22 mouse cellular contexts compared by ENCODE assay signal in genomic region chr7:63516141-63516895, GRCm38 (mm10).
DNase-seq lines count a peak whose midpoint lies in the region; ATAC-seq and TF ChIP-seq lines count a peak whose summit lies in the region.
"Had no signal": no experiment of that assay in that cellular context is flagged by ENCODE, and none has a peak within 500 bp of the region (broad histone marks: within the 10 kb centered on the region; RNA-seq: fewer than 3 reads in every experiment).

No protein-coding gene starts in this region.

- H3K4me3 ChIP-seq in midbrain, embryonic 11.5 days (ENCODE audit: low read depth, low read length), result no peak overlapping the region
- no peak overlapping the region for H3K4me3 ChIP-seq in midbrain, postnatal 0 days (ENCODE audit: low read depth, low read length)
- H3K4me3 ChIP-seq: embryonic facial prominence, embryonic 13.5 days; embryonic facial prominence, embryonic 15.5 days; erythroblast, embryonic 14.5 days; forebrain, embryonic 10.5 days; forebrain, embryonic 12.5 days had no signal

- no peaks in the 10 kb centered on the region for H3K36me3 ChIP-seq in midbrain, embryonic 11.5 days (ENCODE audit: control insufficient read depth, insufficient read depth, low read length)
- H3K36me3 ChIP-seq in midbrain, postnatal 0 days (ENCODE audit: insufficient read depth, low read length), result no peaks in the 10 kb centered on the region
- H3K36me3 ChIP-seq: embryonic facial prominence, embryonic 13.5 days; embryonic facial prominence, embryonic 15.5 days; forebrain, embryonic 10.5 days; forebrain, embryonic 12.5 days had no signal

- no peaks in the 10 kb centered on the region for H3K9me3 ChIP-seq in midbrain, embryonic 11.5 days (ENCODE audit: control insufficient read depth, low read length)
- no peaks in the 10 kb centered on the region for H3K9me3 ChIP-seq in midbrain, postnatal 0 days (ENCODE audit: low read length)
- H3K9me3 ChIP-seq: embryonic facial prominence, embryonic 13.5 days; embryonic facial prominence, embryonic 15.5 days; forebrain, embryonic 10.5 days; forebrain, embryonic 12.5 days had no signal

- no peaks in the 10 kb centered on the region for H3K27me3 ChIP-seq in midbrain, embryonic 11.5 days (ENCODE audit: control insufficient read depth, insufficient read depth, low read length)
- no peaks in the 10 kb centered on the region for H3K27me3 ChIP-seq in midbrain, postnatal 0 days (ENCODE audit: insufficient read depth, low read length)
- H3K27me3 ChIP-seq: embryonic facial prominence, embryonic 13.5 days; embryonic facial prominence, embryonic 15.5 days; forebrain, embryonic 12.5 days had no signal

- H3K4me2 ChIP-seq in midbrain, embryonic 11.5 days, result no peak overlapping the region
- no peak overlapping the region for H3K4me2 ChIP-seq in midbrain, postnatal 0 days (ENCODE audit: low read depth, low read length, poor library complexity, severe bottlenecking)
- H3K4me2 ChIP-seq: embryonic facial prominence, embryonic 13.5 days; embryonic facial prominence, embryonic 15.5 days; forebrain, embryonic 12.5 days had no signal

- no peak overlapping the region for H3K27ac ChIP-seq in midbrain, embryonic 11.5 days (ENCODE audit: low read depth, low read length)
- H3K27ac ChIP-seq in midbrain, postnatal 0 days (ENCODE audit: low read depth, low read length), result no peak overlapping the region
- H3K27ac ChIP-seq: embryonic facial prominence, embryonic 13.5 days; embryonic facial prominence, embryonic 15.5 days; forebrain, embryonic 10.5 days; forebrain, embryonic 12.5 days had no signal

- no peaks in the 10 kb centered on the region for H3K4me1 ChIP-seq in midbrain, embryonic 11.5 days (ENCODE audit: control insufficient read depth, insufficient read depth, low read length)
- no peaks in the 10 kb centered on the region for H3K4me1 ChIP-seq in midbrain, postnatal 0 days (ENCODE audit: insufficient read depth, low read length)
- H3K4me1 ChIP-seq: embryonic facial prominence, embryonic 13.5 days; embryonic facial prominence, embryonic 15.5 days; forebrain, embryonic 10.5 days; forebrain, embryonic 12.5 days had no signal

- ATAC-seq in midbrain, embryonic 11.5 days (ENCODE audit: low FRiP score), result no peak
- ATAC-seq in midbrain, postnatal 0 days (ENCODE audit: low FRiP score), result no peak; the same call in 1 of the 2 replicates
- ATAC-seq: activated CD4-positive, CD25-positive, alpha-beta regulatory T cell, adult 4 months; forebrain, embryonic 14.5 days; forebrain, embryonic 16.5 days; Patski had no signal

- H3K9ac ChIP-seq in midbrain, embryonic 11.5 days (ENCODE audit: low read length), result no peak overlapping the region
- no peak overlapping the region for H3K9ac ChIP-seq in midbrain, postnatal 0 days (replicated peaks; ENCODE audit: low read length, poor library complexity, severe bottlenecking)
- H3K9ac ChIP-seq: embryonic facial prominence, embryonic 13.5 days; embryonic facial prominence, embryonic 15.5 days; forebrain, embryonic 12.5 days had no signal

- WGBS in midbrain, embryonic 11.5 days, result 91% methylated on average over 5 of the region's 5 CpGs
- WGBS in midbrain, postnatal 0 days, result 81% methylated on average over 5 of the region's 5 CpGs

- intact Hi-C loops in gastrocnemius, postnatal 36 days (cut with DNase I), result no loop called here

- DNase-seq in midbrain, embryonic 11.5 days (ENCODE audit: low spot score, missing footprints), result peak; percentile 80
- DNase-seq in midbrain, postnatal 0 days (ENCODE audit: low spot score), result no peak
- DNase-seq in brain, adult 2 months (ENCODE audit: low read depth, low spot score), result peak; percentile 57
- no peak for DNase-seq in gastrocnemius, postnatal 36 days
- no peak for DNase-seq in thymus, postnatal 10 days (ENCODE audit: low spot score in 2 of 2)
- DNase-seq: adrenal gland, adult 8-10 months; adrenal gland, postnatal 14 days; adrenal gland, postnatal 36 days; cerebellum, adult 11 months; cerebellum, adult 9-11 months; cerebellum, postnatal 14 days; cerebellum, postnatal 36 days; embryo, embryonic 11 days had no signal

- no peak for TF ChIP-seq CTCF in midbrain, postnatal 0 days (IDR thresholded peaks at IDR 0.05)

Comparison
In these comparisons a context has a peak if more than half of its experiments do, and no peak if none do; other contexts are left out.
1. DNase-seq: peak in midbrain, embryonic 11.5 days (single experiment) and brain, adult 2 months (single experiment); none in midbrain, postnatal 0 days (single experiment), gastrocnemius, postnatal 36 days (0 of 2) and thymus, postnatal 10 days (0 of 2).